Mouse (Mus musculus) neural tube, embryonic 12.5 days (tissue): ENCODE results near the gene Rnf187. TPM values are rescaled to one million over a fixed set of nuclear protein-coding genes. Genes with fewer than 3 reads are reported as not detected.

Source experiments
- ATAC-seq: fragments of 200-750 bp; cut with Nextera tagmentation; 2 replicates; pipeline ENCODE4 v1.8.0; 2017; ENCODE audit warnings: low read depth, mild to moderate bottlenecking, moderate TSS enrichment, moderate library complexity; ENCODE audit not compliant: low FRiP score
- H3K27ac ChIP-seq: fragments of 300-500 bp; sonication (generic); 2 replicates; pipeline ENCODE4 v1.5.1; 2016
- H3K27me3 ChIP-seq: fragments of 300-500 bp; sonication (generic); replicated peaks from 2 replicates; pipeline ENCODE4 v1.6.1; 2016; ENCODE audit warnings: mild to moderate bottlenecking
- H3K36me3 ChIP-seq: fragments of 300-500 bp; sonication (generic); 2 replicates; pipeline ENCODE4 v1.6.1; 2016; ENCODE audit warnings: mild to moderate bottlenecking
- H3K4me1 ChIP-seq: fragments of 300-500 bp; sonication (generic); 2 replicates; pipeline ENCODE4 v1.6.1; 2016
- H3K4me2 ChIP-seq: fragments of 300-500 bp; sonication (generic); replicated peaks from 2 replicates; pipeline ENCODE4 v1.6.1; 2016; ENCODE audit warnings: mild to moderate bottlenecking
- H3K4me3 ChIP-seq: fragments of 300-500 bp; sonication (generic); 2 replicates; pipeline ENCODE4 v1.5.1; 2016
- H3K9ac ChIP-seq: fragments of 300-500 bp; sonication (generic); 2 replicates; pipeline ENCODE4 v1.6.1; 2016; ENCODE audit warnings: mild to moderate bottlenecking
- H3K9me3 ChIP-seq: fragments of 300-500 bp; sonication (generic); 2 replicates; pipeline ENCODE4 v1.6.1; 2016; ENCODE audit warnings: mild to moderate bottlenecking
- WGBS: fragments of 180-500 bp; shearing (Covaris S2); methylation state at CpG from one replicate; pipeline ENCODE4 v1.1.7; 2016; 5-methylcytosine and 5-hydroxymethylcytosine counted together
- polyA plus RNA-seq: library from polyadenylated mRNA; unstranded; fragments of >200 nt; fragmentation: Nextera tagmentation; extraction: Ambion mirVana; gene quantifications from 2 replicates; pipeline ENCODE4 v1.2.1, GENCODE M21; 2016

Rnf187 gene
- polyA plus RNA-seq, 1 experiment from 2014 or later = 594 TPM

- Histone ChIP-seq H3K9me3 (no peaks in the 10 kb centered on the region), H3K27me3 (no peaks in the 10 kb centered on the region), H3K9ac (peak within 1 kb of the TSS; percentile 90), H3K4me2 (peak within 1 kb of the TSS; percentile 98), H3K36me3 (peaks cover 19% of the 10 kb centered on the region), H3K4me3 (peak within 1 kb of the TSS; percentile 96), H3K27ac (peak within 1 kb of the TSS; percentile 51; the same call in 1 of the 2 replicates), H3K4me1 (peaks cover 43% of the 10 kb centered on the region)
- WGBS = under 1% methylated on average over 64 of the region's 64 CpGs
- ATAC-seq = peak; percentile 83
These were observed 39.5 kb upstream of the Rnf187 start, which contains the start of gene Trim11 for GRCm38 (mm10) chr11:58978027-58978705. Gene Trim11 (plus strand): TSS chr11:58978093.

- H3K9ac ChIP-seq = peak overlapping the region; percentile 90
- H3K4me1 ChIP-seq = peaks cover 43% of the 10 kb centered on the region
- WGBS = under 1% methylated on average over 21 of the region's 21 CpGs
- ATAC-seq = peak; percentile 7; the same call in 1 of the 2 replicates
- H3K36me3 ChIP-seq = peaks cover 16% of the 10 kb centered on the region
- H3K27me3 ChIP-seq = no peaks in the 10 kb centered on the region
- H3K27ac ChIP-seq = peak overlapping the region; percentile 51; the same call in 1 of the 2 replicates
- peak overlapping the region; percentile 96 for H3K4me3 ChIP-seq
- no peaks in the 10 kb centered on the region for H3K9me3 ChIP-seq
- H3K4me2 ChIP-seq = peak overlapping the region; percentile 98
These were observed 38.9 kb upstream of the Rnf187 start for GRCm38 (mm10) chr11:58977607-58978026.

DNA sequence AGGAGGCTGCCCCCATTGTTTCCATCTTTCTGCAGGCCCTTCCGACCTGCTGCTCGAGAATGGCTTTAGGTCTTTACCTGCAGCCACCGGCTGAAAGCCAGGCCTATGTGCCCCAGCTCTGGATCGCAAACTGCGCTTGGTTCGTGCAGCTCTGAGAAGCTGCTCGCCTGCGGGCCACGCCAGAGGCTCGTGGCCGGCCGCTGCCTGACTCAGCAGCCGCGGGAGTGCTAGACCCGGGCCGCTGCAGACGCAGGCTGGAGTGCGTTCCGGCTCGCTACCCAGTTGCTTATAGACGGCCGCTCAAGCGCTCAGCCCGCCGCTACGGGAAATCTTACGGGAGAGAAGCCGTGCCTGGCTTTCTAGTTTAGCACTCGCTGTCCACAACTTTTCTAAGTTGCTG lies 38.4 kb upstream of the Rnf187 start:
- H3K4me1 ChIP-seq = peaks cover 43% of the 10 kb centered on the region

DNA sequence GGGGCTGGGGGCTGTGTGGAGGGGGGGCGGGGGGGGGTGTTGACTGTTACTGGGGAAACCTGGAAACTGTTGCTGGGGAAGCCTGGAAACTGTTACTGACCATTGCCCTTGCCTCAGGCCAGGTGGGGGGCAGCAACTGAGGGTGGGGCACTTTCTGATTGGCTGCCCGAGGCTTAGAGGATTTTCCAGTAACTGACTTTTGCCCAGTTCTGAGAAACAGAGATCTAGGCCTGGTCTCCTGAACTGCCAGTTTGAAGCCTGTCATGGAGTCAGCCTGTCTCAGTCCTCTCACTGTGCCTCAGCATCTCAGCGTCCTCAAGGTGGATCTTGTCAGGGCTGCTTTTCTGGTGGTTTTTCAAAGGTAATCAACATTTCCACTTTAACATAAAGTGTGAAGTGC lies 35.7 kb upstream of the Rnf187 start:
- H3K9me3 ChIP-seq = no peaks in the 10 kb centered on the region
- 87% methylated on average over 3 of the region's 3 CpGs for WGBS
- H3K36me3 ChIP-seq = peaks cover 30% of the 10 kb centered on the region; the same call in 1 of the 2 replicates
- no peak overlapping the region for H3K4me2 ChIP-seq
- ATAC-seq = no peak
- H3K4me3 ChIP-seq = no peak overlapping the region
- H3K4me1 ChIP-seq = peaks cover 22% of the 10 kb centered on the region
- no peaks in the 10 kb centered on the region for H3K27me3 ChIP-seq
- no peak overlapping the region for H3K27ac ChIP-seq
- no peak overlapping the region for H3K9ac ChIP-seq

More for the DNA sequence above, 38.4 kb upstream of the Rnf187 start:
- Histone ChIP-seq H3K9me3 (no peaks in the 10 kb centered on the region), H3K27ac (peak overlapping the region; percentile 51; the same call in 1 of the 2 replicates), H3K27me3 (no peaks in the 10 kb centered on the region), H3K4me2 (peak overlapping the region; percentile 98), H3K9ac (peak overlapping the region; percentile 90), H3K36me3 (peaks cover 11% of the 10 kb centered on the region), H3K4me3 (peak overlapping the region; percentile 96)
- ATAC-seq = no peak
- whole genome bisulfite sequencing = under 1% methylated on average over 29 of the region's 29 CpGs

GRCm38 (mm10) chr11:58971796-58972195 lies 33.1 kb upstream of the Rnf187 start:
- Histone ChIP-seq H3K4me2 (no peak overlapping the region), H3K27ac (no peak overlapping the region), H3K4me1 (peaks cover 5% of the 10 kb centered on the region; the same call in 1 of the 2 replicates), H3K9ac (no peak overlapping the region), H3K36me3 (peaks cover 38% of the 10 kb centered on the region; the same call in 1 of the 2 replicates), H3K4me3 (no peak overlapping the region), H3K27me3 (no peaks in the 10 kb centered on the region), H3K9me3 (no peaks in the 10 kb centered on the region)
- WGBS = 95% methylated on average over 3 of the region's 3 CpGs
- ATAC-seq = no peak

GRCm38 (mm10) chr11:58970831-58971530 lies 32.3 kb upstream of the Rnf187 start:
- no peak overlapping the region for H3K27ac ChIP-seq
- H3K9me3 ChIP-seq = no peaks in the 10 kb centered on the region
- H3K9ac ChIP-seq = no peak overlapping the region
- peaks cover 38% of the 10 kb centered on the region; the same call in 1 of the 2 replicates for H3K36me3 ChIP-seq
- H3K4me1 ChIP-seq = peaks cover 3% of the 10 kb centered on the region; the same call in 1 of the 2 replicates
- WGBS = 92% methylated on average over 21 of the region's 21 CpGs
- no peak for ATAC-seq
- no peak overlapping the region for H3K4me3 ChIP-seq
- no peak overlapping the region for H3K4me2 ChIP-seq
- H3K27me3 ChIP-seq = no peaks in the 10 kb centered on the region

DNA sequence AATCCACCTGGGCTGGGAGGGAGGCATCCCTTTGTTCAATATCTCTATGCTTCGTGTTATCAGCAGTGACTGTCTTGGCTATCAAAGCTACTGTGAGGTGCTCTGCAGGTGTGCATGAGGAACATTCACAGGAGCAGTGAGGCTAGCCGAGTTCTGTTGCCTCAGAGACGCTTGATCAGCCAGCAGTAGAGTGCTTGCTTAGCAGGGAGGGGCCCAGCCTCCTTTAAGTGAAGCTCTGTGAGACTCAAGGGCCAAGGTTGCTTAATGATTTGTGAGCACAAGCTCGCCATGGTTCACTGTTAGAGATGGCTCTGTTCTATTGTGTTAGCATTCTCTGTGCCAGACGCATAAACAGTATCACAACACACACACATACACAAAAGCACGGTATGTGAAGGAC lies 30.9 kb upstream of the Rnf187 start:
- Histone ChIP-seq H3K9me3 (no peaks in the 10 kb centered on the region), H3K27ac (no peak overlapping the region), H3K4me3 (no peak overlapping the region), H3K9ac (no peak overlapping the region), H3K27me3 (no peaks in the 10 kb centered on the region), H3K4me1 (peaks cover 8% of the 10 kb centered on the region; the same call in 1 of the 2 replicates), H3K36me3 (peaks cover 36% of the 10 kb centered on the region; the same call in 1 of the 2 replicates), H3K4me2 (no peak overlapping the region)
- WGBS = 83% methylated on average over 6 of the region's 6 CpGs
- ATAC-seq = no peak

- WGBS = 90% methylated on average over 8 of the region's 8 CpGs
- H3K9me3 ChIP-seq = no peaks in the 10 kb centered on the region
- ATAC-seq = no peak
- H3K36me3 ChIP-seq = peaks cover 31% of the 10 kb centered on the region; the same call in 1 of the 2 replicates
- no peaks in the 10 kb centered on the region for H3K27me3 ChIP-seq
- peaks cover 9% of the 10 kb centered on the region; the same call in 1 of the 2 replicates for H3K4me1 ChIP-seq
- no peak overlapping the region for H3K9ac ChIP-seq
- no peak overlapping the region for H3K4me3 ChIP-seq
- no peak overlapping the region for H3K27ac ChIP-seq
- H3K4me2 ChIP-seq = no peak overlapping the region
These were observed 30.3 kb upstream of the Rnf187 start for GRCm38 (mm10) chr11:58969027-58969426.

- WGBS = 87% methylated on average over 7 of the region's 7 CpGs
- Histone ChIP-seq H3K9ac (no peak overlapping the region), H3K36me3 (peaks cover 31% of the 10 kb centered on the region; the same call in 1 of the 2 replicates)
These were observed 29.8 kb upstream of the Rnf187 start for GRCm38 (mm10) chr11:58968551-58968950.

DNA sequence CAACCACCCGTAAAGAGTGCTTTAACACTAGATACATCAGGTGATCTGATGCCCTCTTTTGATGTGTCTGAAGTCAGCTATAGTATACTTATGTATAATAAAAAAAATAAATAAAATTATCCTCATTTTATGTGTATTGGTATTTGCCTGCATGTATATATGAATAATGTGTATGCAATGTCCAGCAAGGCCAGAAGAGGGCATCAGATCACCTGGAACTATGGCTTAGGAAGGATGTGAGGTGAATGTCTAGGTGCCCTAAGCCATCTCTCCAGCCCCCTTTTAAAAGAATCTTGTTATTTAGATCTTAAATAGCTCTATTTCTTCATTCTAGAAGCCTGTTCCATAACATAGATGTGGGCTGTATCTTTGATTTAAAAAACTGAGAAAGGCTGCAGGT lies 28.6 kb upstream of the Rnf187 start:
- Histone ChIP-seq H3K9ac (no peak overlapping the region), H3K9me3 (no peaks in the 10 kb centered on the region), H3K4me2 (no peak overlapping the region), H3K4me3 (no peak overlapping the region), H3K27me3 (no peaks in the 10 kb centered on the region), H3K27ac (no peak overlapping the region), H3K36me3 (peaks cover 31% of the 10 kb centered on the region; the same call in 1 of the 2 replicates), H3K4me1 (peaks cover 14% of the 10 kb centered on the region; the same call in 1 of the 2 replicates)
- WGBS = 89% methylated on average over 1 of the region's 1 CpGs
- no peak for ATAC-seq

More at GRCm38 (mm10) chr11:58968551-58968950, 29.8 kb upstream of the Rnf187 start:
- Histone ChIP-seq H3K27ac (no peak overlapping the region), H3K4me1 (peaks cover 12% of the 10 kb centered on the region; the same call in 1 of the 2 replicates), H3K9me3 (no peaks in the 10 kb centered on the region), H3K27me3 (no peaks in the 10 kb centered on the region), H3K4me3 (no peak overlapping the region), H3K4me2 (no peak overlapping the region)
- ATAC-seq = no peak

- WGBS = 57% methylated on average over 12 of the region's 12 CpGs
- no peak for ATAC-seq
- no peaks in the 10 kb centered on the region for H3K9me3 ChIP-seq
- peaks cover 14% of the 10 kb centered on the region; the same call in 1 of the 2 replicates for H3K4me1 ChIP-seq
- H3K9ac ChIP-seq = no peak overlapping the region
- H3K4me2 ChIP-seq = no peak overlapping the region
- H3K4me3 ChIP-seq = no peak overlapping the region
- H3K36me3 ChIP-seq = peaks cover 14% of the 10 kb centered on the region; the same call in 1 of the 2 replicates
- no peak overlapping the region for H3K27ac ChIP-seq
- H3K27me3 ChIP-seq = 0 out of 2 replicates have a peak, but pooled peaks cover 3% of the 10 kb centered on the region
These were observed 26.5 kb upstream of the Rnf187 start for GRCm38 (mm10) chr11:58965001-58965760.
